Mouse (Mus musculus) brain, embryonic 14.5 days (tissue): ENCODE measurements at regions not wholly inside any gene's neighbourhood (a gene's known extent, or its start where the extent isn't known, plus 50 kb on each side); places are given as distances from the start of the nearest gene placed in this dataset.

ENCODE experiments used
- DNase-seq: peaks from one replicate; pipeline ENCODE4 v3.0.0-alpha.2; 2011; ENCODE audit warnings: low read depth
- CTCF ChIP-seq: fragments of 200-500 bp; IDR thresholded peaks from 2 replicates; pipeline ENCODE4 v1.5.1; 2012; ENCODE audit warnings: inconsistent platforms, mild to moderate bottlenecking, moderate library complexity, borderline replicate concordance; ENCODE audit not compliant: insufficient read depth, insufficient read length; ENCODE audit errors: extremely low read depth
- POLR2A ChIP-seq: fragments of 200-500 bp; IDR thresholded peaks from 2 replicates; pipeline ENCODE4 v1.6.1; 2012; ENCODE audit warnings: mild to moderate bottlenecking, inconsistent platforms, borderline replicate concordance; ENCODE audit not compliant: poor library complexity, insufficient read depth, insufficient read length, severe bottlenecking; ENCODE audit errors: extremely low read depth

DNA sequence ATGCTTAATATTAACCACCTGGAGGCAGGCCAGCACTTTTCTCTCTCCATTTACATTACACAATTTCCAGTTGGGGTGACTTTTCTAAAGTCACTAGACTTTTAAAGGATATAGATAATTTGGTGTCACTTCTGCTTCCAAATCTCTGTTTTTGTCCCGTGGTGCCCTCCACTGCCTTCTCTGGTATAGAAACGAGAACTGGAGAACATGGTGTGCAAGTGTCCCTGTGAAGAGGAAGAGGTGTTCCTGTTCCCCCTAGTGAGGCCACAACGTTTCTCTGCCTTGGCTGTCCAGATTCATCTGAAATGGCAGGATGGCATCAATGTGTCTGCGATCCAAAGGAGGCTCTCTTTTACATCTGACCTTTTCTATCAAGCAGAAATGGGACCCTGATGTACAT, 93.9 kb upstream of the Clnk start:
- no peak for TF ChIP-seq POLR2A
- TF ChIP-seq CTCF = no peak
- DNase-seq = no peak

DNA sequence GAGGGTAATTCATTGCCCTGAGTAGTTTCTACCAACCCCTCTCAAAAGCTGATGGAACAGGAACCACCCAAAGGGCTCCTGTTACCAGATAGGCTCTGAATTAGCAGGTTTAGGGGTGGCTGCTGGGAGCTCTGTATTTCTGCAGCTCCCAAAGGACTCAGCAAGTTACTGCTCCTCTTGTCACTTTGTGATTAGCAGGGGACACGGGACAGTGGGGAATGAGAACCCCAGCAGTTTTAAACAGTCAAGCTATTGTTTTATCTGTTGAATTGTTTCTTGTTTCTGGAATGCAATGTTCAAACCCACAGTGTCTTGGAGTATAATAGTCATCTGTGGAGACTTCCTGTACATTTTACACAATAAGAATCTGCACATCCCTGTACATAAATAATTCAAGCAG, 90.4 kb upstream of the Clnk start:
- TF ChIP-seq CTCF = no peak
- TF ChIP-seq POLR2A = no peak
- no peak for DNase-seq

DNA sequence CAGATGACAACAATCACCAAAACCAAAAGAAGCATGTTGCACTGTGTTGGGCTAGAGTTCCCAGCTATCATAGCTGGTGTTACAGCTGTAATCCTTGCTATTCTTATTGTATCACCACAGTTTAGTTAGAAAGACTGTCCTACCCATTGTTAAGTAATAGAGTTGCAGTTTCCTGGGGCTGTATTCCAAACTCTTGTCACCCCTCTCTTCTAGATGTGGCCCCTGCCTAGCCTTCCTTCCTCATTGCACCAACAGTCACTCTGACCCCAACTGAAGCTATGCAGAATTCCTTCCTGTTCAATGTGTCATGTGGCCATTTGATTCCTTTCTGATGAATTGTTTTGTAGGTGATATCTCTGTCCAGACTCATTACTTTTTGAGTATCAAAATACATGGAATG, 87.8 kb upstream of the Clnk start:
- TF ChIP-seq CTCF = no peak
- TF ChIP-seq POLR2A = no peak
- no peak for DNase-seq

DNA sequence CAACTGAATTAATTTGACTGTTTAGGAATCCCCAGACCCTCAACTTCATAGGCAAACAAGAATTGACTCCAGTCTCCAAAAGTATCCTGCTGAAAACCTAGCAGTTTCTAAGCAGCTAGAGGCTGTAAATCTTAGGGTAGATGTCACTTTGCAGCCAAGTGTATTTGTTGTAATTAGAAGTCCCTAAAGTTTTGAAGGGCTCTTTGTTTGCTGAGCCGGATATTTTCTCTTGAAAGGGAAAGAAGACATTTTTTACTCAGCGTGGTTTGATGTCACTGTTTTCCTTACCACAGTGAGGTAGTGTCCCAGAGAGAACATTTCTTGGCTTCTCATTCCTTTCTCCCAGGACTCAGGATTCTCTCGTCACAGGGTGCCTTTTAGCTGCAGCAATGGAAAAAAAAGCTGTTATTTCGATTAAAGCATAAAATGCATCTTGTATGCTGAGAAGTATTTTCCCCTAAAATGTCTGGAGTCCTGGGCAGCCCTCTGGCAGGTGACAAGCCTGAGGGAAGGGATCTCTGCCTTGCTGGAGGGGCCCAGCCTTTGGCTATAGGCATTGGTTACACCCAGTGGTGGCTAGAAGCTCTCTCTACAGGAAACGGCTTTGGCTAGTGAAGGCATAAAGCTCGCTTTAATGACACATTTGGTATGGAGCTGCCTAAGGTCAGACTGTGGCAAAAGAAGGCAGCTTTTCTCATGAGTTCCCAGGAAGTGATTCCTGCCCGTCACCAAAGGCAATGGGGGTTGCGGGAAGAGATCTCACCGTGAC, 74.1 kb upstream of the Clnk start:
- DNase-seq = no peak
- TF ChIP-seq CTCF (no peak), POLR2A (no peak)

DNA sequence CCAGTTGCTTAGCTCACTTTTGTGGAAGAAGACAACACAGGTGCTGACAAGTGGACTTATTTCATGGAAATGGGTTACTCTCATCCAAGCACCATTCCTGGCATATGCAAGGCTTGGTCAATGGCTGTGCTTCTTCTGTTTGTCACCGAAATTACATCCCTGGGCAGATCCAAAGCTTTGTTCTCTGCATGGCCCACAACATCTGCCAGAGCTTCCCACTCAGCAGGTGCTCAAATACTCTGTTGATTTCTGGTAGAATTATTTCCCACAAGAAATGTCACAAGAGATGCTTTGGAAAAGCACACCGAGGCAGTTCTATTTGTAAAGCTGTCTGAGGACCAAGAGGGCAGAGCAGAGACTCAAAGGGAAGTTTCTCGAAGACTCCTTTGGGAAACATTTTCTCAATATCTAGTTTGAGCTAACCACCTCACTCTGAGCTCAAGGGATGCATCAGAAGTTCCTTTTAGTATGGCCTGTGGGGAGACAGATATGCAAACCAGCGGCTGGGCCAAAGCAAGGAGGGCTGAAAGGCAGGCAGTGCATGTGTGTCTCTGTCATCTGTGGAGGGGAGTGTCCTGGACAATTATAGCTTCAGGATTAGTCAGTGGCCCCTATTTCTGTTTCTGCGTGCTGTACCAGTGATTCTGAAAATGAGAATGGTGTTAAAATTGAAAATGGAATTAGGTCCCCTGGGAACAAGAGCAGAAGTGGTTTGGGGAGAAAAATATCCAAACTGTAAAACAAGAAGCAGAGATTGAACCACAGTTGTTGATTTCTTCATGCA, 69.5 kb upstream of the Clnk start:
- no peak for DNase-seq

DNA sequence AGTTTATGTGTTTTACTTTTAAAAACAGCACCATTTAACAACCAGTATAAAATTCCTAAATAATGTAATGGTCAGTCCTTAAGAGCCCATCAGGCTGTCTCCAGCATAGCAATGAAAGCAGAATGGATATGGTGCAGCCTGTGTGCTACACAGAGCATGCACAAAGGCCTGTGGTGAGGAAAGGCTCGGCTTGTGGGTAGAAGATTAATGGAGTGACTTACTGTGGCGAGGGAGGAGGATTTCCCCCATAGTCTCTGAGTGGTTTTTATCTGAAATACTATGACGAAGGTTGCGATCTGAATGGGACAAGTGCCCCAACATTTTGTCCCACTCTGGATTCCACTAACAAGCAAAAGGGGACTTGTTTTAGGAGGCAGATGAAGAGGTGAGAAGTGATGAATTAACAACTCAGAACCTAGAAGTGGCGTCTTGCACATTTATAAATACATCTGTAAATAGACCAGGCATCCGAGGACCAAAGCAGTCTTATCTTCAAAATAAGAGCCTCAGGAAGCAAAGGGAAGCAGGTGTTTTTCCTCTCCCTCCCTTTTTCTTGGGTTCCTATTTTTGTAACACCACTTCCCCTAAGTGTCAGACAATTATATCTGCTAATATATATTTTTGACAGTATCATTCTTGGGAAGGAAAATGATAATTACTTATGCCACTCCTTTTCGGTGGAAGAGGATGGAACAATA, 55.9 kb upstream of the Clnk start:
- TF ChIP-seq CTCF = no peak
- no peak for TF ChIP-seq POLR2A

More for the DNA sequence above, 69.5 kb upstream of the Clnk start:
- TF ChIP-seq POLR2A = no peak
- no peak for TF ChIP-seq CTCF

DNA sequence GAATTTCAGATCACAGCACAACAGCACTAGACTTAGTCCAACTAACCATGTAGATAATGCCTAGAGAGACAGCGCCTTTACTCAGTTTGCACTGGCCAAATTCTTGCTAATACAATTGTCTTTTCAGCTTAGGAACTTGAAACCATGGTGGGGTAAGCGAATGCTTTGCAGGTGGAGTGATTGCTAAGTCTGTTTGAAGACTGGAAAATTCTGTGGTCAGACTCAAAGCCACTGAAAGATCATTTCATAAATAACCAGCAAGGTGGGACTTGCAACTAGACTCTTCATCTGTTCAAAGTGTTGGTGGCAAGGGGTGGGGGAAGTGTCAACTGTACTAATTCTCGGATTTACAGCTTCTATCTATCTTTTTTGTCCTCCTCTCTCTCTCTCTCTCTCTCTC, 50.4 kb upstream of the Clnk start:
- no peak for DNase-seq
- TF ChIP-seq POLR2A (no peak), CTCF (no peak)

More for the DNA sequence above, 55.9 kb upstream of the Clnk start:
- DNase-seq = no peak
